Mouse (Mus musculus): ENCODE results near the gene Hrh2. TPM values are rescaled to one million over a fixed set of nuclear protein-coding genes. Genes with fewer than 3 reads are reported as not detected.
A peak's percentile ranks its signal among the peaks of the same experiment; 100 is the strongest.

Hrh2 gene
- polyA plus RNA-seq, 1 experiment from 2014 or later, result 0.22 TPM

GRCm38 (mm10) chr13:54205195-54205594 is 13.3 kb downstream of the Hrh2 start:
- H3K4me1 ChIP-seq, result peaks cover 7% of the 10 kb centered on the region; the same call in 1 of the 2 replicates
- ATAC-seq (ENCODE audit: low FRiP score), result no peak
- 88% methylated on average over 7 of the region's 7 CpGs for WGBS

GRCm38 (mm10) chr13:54206140-54206753 is 14.3 kb downstream of the Hrh2 start:
- no peak for ATAC-seq (ENCODE audit: low FRiP score)
- no peak overlapping the region for H3K4me3 ChIP-seq
- no peak overlapping the region for H3K27ac ChIP-seq
- no peaks in the 10 kb centered on the region for H3K27me3 ChIP-seq
- no peak overlapping the region for H3K4me2 ChIP-seq (replicated peaks)
- WGBS, result 60% methylated on average over 9 of the region's 9 CpGs
- H3K4me1 ChIP-seq, result peaks cover 11% of the 10 kb centered on the region; the same call in 1 of the 2 replicates
- no peaks in the 10 kb centered on the region for H3K36me3 ChIP-seq
- H3K9ac ChIP-seq, result no peak overlapping the region
- no peaks in the 10 kb centered on the region for H3K9me3 ChIP-seq (replicated peaks)

More at GRCm38 (mm10) chr13:54205195-54205594, 13.3 kb downstream of the Hrh2 start:
- Histone ChIP-seq H3K27me3 (no peaks in the 10 kb centered on the region), H3K27ac (no peak overlapping the region), H3K9me3 (replicated peaks) (no peaks in the 10 kb centered on the region), H3K9ac (no peak overlapping the region), H3K4me2 (replicated peaks) (no peak overlapping the region), H3K4me3 (no peak overlapping the region), H3K36me3 (no peaks in the 10 kb centered on the region)

DNA sequence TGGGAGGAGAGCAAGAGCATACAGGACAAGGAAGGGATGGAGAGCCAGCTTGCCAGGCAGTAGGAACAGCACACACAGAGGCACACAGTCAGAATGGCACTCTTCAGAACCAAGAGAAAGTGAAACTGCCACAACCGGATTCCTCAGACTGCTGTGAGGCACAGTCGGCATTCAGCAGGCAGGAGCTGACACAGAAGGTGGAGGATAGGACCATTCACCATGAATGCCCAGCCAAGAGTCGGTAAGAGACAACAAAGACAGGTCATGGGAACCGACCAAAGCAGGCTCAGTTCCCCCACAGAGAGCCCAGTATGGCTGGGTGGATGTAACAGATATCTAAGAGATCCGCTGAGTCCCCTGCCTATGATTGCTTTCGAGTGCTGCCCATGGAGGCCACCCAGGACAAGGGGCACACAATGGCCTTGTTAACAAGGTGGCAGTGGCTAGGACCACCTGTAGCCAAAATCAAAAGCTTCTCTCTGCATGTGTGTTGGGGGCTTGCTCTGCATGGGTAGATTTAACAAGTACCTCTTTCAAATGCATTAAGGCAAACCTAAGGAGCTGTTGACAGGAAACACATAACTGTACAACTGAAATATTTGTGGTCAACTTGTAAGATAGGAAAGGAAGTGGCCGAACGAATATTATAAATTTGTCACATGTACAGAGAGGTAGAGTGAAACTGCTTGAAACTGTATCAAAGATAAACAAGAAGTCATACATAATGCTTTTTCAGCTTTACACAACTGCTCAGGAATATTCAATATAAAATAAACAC is 17.7 kb downstream of the Hrh2 start:
- no peak overlapping the region for H3K4me3 ChIP-seq
- H3K27me3 ChIP-seq, result no peaks in the 10 kb centered on the region
- 49% methylated on average over 8 of the region's 8 CpGs for WGBS
- no peak overlapping the region for H3K9ac ChIP-seq
- no peaks in the 10 kb centered on the region for H3K36me3 ChIP-seq
- H3K27ac ChIP-seq, result no peak overlapping the region
- no peak overlapping the region for H3K4me2 ChIP-seq (replicated peaks)
- H3K9me3 ChIP-seq (replicated peaks), result no peaks in the 10 kb centered on the region
- peaks cover 33% of the 10 kb centered on the region for H3K4me1 ChIP-seq
- no peak for ATAC-seq (ENCODE audit: low FRiP score)

GRCm38 (mm10) chr13:54211528-54212488 is 19.9 kb downstream of the Hrh2 start:
- 30% methylated on average over 10 of the region's 10 CpGs for WGBS
- H3K4me2 ChIP-seq (replicated peaks), result peak overlapping the region; percentile 9; the same call in 1 of the 2 replicates

GRCm38 (mm10) chr13:54212516-54212915 is 20.6 kb downstream of the Hrh2 start:
- no peaks in the 10 kb centered on the region for H3K9me3 ChIP-seq (replicated peaks)
- no peak overlapping the region for H3K9ac ChIP-seq
- peak overlapping the region; percentile 9; the same call in 1 of the 2 replicates for H3K4me2 ChIP-seq (replicated peaks)
- 55% methylated on average over 5 of the region's 5 CpGs for WGBS
- H3K27ac ChIP-seq, result peak overlapping the region; percentile 79
- peak; percentile 38; the same call in 1 of the 2 replicates for ATAC-seq (ENCODE audit: low FRiP score)
- no peak overlapping the region for H3K4me3 ChIP-seq
- H3K27me3 ChIP-seq, result no peaks in the 10 kb centered on the region
- peaks cover 33% of the 10 kb centered on the region for H3K4me1 ChIP-seq
- no peaks in the 10 kb centered on the region for H3K36me3 ChIP-seq

More at GRCm38 (mm10) chr13:54211528-54212488, 19.9 kb downstream of the Hrh2 start:
- Histone ChIP-seq H3K9ac (no peak overlapping the region), H3K9me3 (replicated peaks) (no peaks in the 10 kb centered on the region), H3K36me3 (no peaks in the 10 kb centered on the region), H3K4me1 (peaks cover 33% of the 10 kb centered on the region), H3K4me3 (no peak overlapping the region), H3K27ac (peak overlapping the region; percentile 79), H3K27me3 (no peaks in the 10 kb centered on the region)
- peak; percentile 87 for ATAC-seq (ENCODE audit: low FRiP score)

DNA sequence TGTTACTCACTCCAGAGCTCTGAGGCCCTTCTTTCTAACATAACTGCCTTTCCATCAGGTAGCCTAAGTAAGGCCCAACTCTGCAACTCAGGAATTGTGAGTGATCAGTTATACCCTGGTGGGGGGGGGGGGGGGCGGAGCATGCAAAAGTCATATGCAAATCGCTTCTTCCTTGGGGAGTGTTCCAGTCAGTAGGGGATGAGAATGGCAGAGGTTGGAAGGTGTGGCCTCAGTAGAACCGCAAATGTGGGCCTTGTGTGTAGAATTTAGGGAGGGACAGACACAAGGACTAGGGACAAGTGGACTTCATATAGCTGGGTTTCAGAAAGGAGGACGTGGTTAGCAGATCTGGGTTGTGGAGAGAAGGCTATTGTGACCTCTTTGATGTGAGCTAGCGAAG is 23.3 kb downstream of the Hrh2 start:
- no peak overlapping the region for H3K27ac ChIP-seq
- WGBS, result 46% methylated on average over 5 of the region's 5 CpGs
- H3K9me3 ChIP-seq (replicated peaks), result no peaks in the 10 kb centered on the region
- no peak overlapping the region for H3K4me3 ChIP-seq
- H3K36me3 ChIP-seq, result no peaks in the 10 kb centered on the region
- ATAC-seq (ENCODE audit: low FRiP score), result no peak
- peaks cover 27% of the 10 kb centered on the region for H3K4me1 ChIP-seq
- H3K9ac ChIP-seq, result no peak overlapping the region
- no peaks in the 10 kb centered on the region for H3K27me3 ChIP-seq
- H3K4me2 ChIP-seq (replicated peaks), result no peak overlapping the region

GRCm38 (mm10) chr13:54215777-54216316 is 23.9 kb downstream of the Hrh2 start:
- no peaks in the 10 kb centered on the region for H3K36me3 ChIP-seq
- 31% methylated on average over 7 of the region's 7 CpGs for WGBS

DNA sequence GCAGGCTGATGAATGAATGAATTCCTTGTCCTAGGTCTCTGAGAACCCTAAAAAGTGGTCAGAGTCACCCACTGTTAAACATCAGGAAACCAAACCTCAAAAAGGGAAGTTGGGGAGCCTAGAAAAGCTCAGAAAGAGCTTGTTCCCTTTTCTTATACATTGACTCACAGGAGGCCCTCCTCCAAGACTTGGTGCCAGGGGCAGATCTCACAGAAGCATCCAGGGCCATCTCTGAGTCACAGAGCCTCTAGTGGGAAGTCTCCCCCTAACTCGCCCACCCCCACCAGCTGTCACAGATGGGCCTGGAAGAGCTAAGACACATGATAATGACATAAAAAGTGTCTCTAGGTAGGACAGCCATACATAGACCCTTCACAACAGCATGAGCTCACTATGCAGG is 26.4 kb downstream of the Hrh2 start:
- Histone ChIP-seq H3K36me3 (no peaks in the 10 kb centered on the region), H3K4me1 (peaks cover 15% of the 10 kb centered on the region; the same call in 1 of the 2 replicates), H3K4me3 (no peak overlapping the region), H3K4me2 (replicated peaks) (no peak overlapping the region), H3K27ac (no peak overlapping the region), H3K9ac (no peak overlapping the region), H3K27me3 (no peaks in the 10 kb centered on the region), H3K9me3 (replicated peaks) (no peaks in the 10 kb centered on the region)
- WGBS, result 95% methylated on average over 1 of the region's 1 CpGs
- no peak for ATAC-seq (ENCODE audit: low FRiP score)

More at GRCm38 (mm10) chr13:54215777-54216316, 23.9 kb downstream of the Hrh2 start:
- Histone ChIP-seq H3K9ac (no peak overlapping the region), H3K4me3 (no peak overlapping the region), H3K4me2 (replicated peaks) (no peak overlapping the region), H3K27me3 (no peaks in the 10 kb centered on the region), H3K9me3 (replicated peaks) (no peaks in the 10 kb centered on the region), H3K4me1 (peaks cover 26% of the 10 kb centered on the region), H3K27ac (no peak overlapping the region)
- ATAC-seq (ENCODE audit: low FRiP score), result no peak

DNA sequence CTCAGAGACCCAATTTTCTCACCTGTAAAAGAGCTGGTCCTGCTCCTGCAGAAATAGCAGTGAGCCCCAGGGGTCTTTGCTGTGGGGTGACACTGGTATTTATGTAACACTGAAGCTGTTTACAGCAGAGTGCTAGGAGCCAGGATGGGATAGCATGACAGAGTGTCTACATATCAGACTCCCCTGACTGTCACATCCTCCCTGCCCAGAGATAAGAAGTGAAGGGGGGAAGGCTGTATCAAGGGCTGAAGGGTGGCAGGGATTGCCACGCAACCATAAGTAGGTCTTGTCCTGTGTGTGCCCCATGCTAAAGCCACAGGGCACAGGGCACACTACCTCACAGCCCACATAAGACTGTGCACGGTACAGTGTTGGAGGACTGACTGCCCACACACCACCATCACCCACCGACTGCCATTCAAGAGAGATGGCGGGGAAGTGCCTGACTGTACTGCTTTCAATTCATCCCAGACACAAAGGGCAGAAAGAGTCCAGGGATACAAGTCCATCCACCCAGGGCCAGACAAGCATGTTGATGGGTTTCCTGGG is 29.8 kb downstream of the Hrh2 start:
- H3K4me3 ChIP-seq, result no peak overlapping the region
- no peak overlapping the region for H3K27ac ChIP-seq
- H3K9ac ChIP-seq, result no peak overlapping the region
- no peak overlapping the region for H3K4me2 ChIP-seq (replicated peaks)
- no peaks in the 10 kb centered on the region for H3K36me3 ChIP-seq
- H3K4me1 ChIP-seq, result peaks cover 13% of the 10 kb centered on the region; the same call in 1 of the 2 replicates
- ATAC-seq (ENCODE audit: low FRiP score), result no peak
- H3K9me3 ChIP-seq (replicated peaks), result no peaks in the 10 kb centered on the region
- 0 out of 2 replicates have a peak, but pooled peaks cover 3% of the 10 kb centered on the region for H3K27me3 ChIP-seq
- 74% methylated on average over 4 of the region's 4 CpGs for WGBS

GRCm38 (mm10) chr13:54222921-54223769 is 31.2 kb downstream of the Hrh2 start:
- 0 out of 2 replicates have a peak, but pooled peaks cover 8% of the 10 kb centered on the region for H3K27me3 ChIP-seq
- ATAC-seq (ENCODE audit: low FRiP score), result no peak
- WGBS, result 44% methylated on average over 13 of the region's 13 CpGs
- H3K27ac ChIP-seq, result no peak overlapping the region
- H3K9me3 ChIP-seq (replicated peaks), result no peaks in the 10 kb centered on the region
- no peak overlapping the region for H3K9ac ChIP-seq
- no peak overlapping the region for H3K4me2 ChIP-seq (replicated peaks)
- peaks cover 13% of the 10 kb centered on the region; the same call in 1 of the 2 replicates for H3K4me1 ChIP-seq
- no peaks in the 10 kb centered on the region for H3K36me3 ChIP-seq
- H3K4me3 ChIP-seq, result no peak overlapping the region
